Mouse (Mus musculus): ENCODE data around the gene Birc3.

- TF ChIP-seq ZNF384 (IDR thresholded peaks at IDR 0.05; ENCODE audit: low read depth, low read length) (no peak), MAFK (IDR thresholded peaks at IDR 0.05; ENCODE audit: insufficient read depth, low read depth, low read length) (no peak), HCFC1 (IDR thresholded peaks at IDR 0.05; ENCODE audit: borderline replicate concordance, insufficient read depth, low read length) (no peak)
Measured at GRCm38 (mm10) chr9:7833421-7833820, 39.6 kb downstream of the Birc3 start.
